Mouse (Mus musculus) spleen, adult 2 months (tissue): ENCODE data around the gene Cep152.

Experiments used
- CTCF ChIP-seq: fragments of 200-500 bp; IDR thresholded peaks from 2 replicates; pipeline ENCODE4 v1.5.1; 2011; ENCODE audit warnings: mild to moderate bottlenecking, inconsistent platforms; ENCODE audit not compliant: insufficient read depth, insufficient read length, insufficient replicate concordance; ENCODE audit errors: extremely low read depth
- POLR2A ChIP-seq: fragments of 200-500 bp; IDR thresholded peaks from 2 replicates; pipeline ENCODE4 v1.6.1; 2011; ENCODE audit warnings: low read depth, low read length, inconsistent platforms

- TF ChIP-seq CTCF = no peak
- TF ChIP-seq POLR2A = no peak
Observed at GRCm38 (mm10) chr2:125637331-125637730, 12.4 kb upstream of the Cep152 start.
